In genomic region chr12:5284961-5285360, GRCm38 (mm10) we compare ENCODE assay signal across 27 mouse cellular contexts.
DNase-seq lines count a peak whose midpoint lies in the region; ATAC-seq lines count a peak whose summit lies in the region.
"Had no signal": no experiment of that assay in that cellular context is flagged by ENCODE, and none has a peak within 500 bp of the region (broad histone marks: within the 10 kb centered on the region; RNA-seq: fewer than 3 reads in every experiment).

No protein-coding gene starts in this region.

- peak; percentile 72 for DNase-seq in kidney, adult 18-20 months
- DNase-seq in neural tube, embryonic 10.5 days (ENCODE audit: extremely low spot score, low spot score), result no peak
- DNase-seq in kidney, postnatal 10 days, result peak; percentile 31
- DNase-seq in right cerebral cortex, adult 18-20 months, result no peak
- DNase-seq in heart, adult 9 months (ENCODE audit: low spot score in 2 of 2), result no peak
- DNase-seq: adrenal gland, postnatal 25 days; B cell, adult 2 months; cerebellum, adult 11-12 months; cerebellum, adult 9-11 months; gastrocnemius, adult 2 months; gastrocnemius, postnatal 36 days; heart, adult 18-20 months; layer of hippocampus, adult 9-11 months; retina, postnatal 1 day; thymus, adult 2 months; thymus, postnatal 36 days had no signal

- no peak overlapping the region for H3K4me3 ChIP-seq in kidney, embryonic 16.5 days (ENCODE audit: low read length)
- no peak overlapping the region for H3K4me3 ChIP-seq in neural tube, embryonic 14.5 days (ENCODE audit: low read depth, low read length)
- H3K4me3 ChIP-seq: erythroblast, embryonic 14.5 days; gastrocnemius, adult 2 months; heart, embryonic 12.5 days; limb, embryonic 13.5 days; lung, embryonic 15.5 days; midbrain, embryonic 10.5 days; neural tube, embryonic 12.5 days had no signal

- H3K36me3 ChIP-seq in kidney, embryonic 16.5 days (ENCODE audit: insufficient read depth, low read length), result no peaks in the 10 kb centered on the region
- H3K36me3 ChIP-seq in neural tube, embryonic 14.5 days (ENCODE audit: control insufficient read depth, insufficient read depth, low read length), result no peaks in the 10 kb centered on the region
- H3K36me3 ChIP-seq: heart, embryonic 12.5 days; limb, embryonic 13.5 days; lung, embryonic 15.5 days; midbrain, embryonic 10.5 days; neural tube, embryonic 12.5 days had no signal

- H3K4me2 ChIP-seq in kidney, embryonic 16.5 days (replicated peaks; ENCODE audit: low read depth, low read length), result no peak overlapping the region
- H3K4me2 ChIP-seq in neural tube, embryonic 14.5 days (ENCODE audit: low read depth, low read length), result no peak overlapping the region
- H3K4me2 ChIP-seq: heart, embryonic 12.5 days; limb, embryonic 13.5 days; liver, embryonic 11.5 days; lung, embryonic 15.5 days; neural tube, embryonic 12.5 days had no signal

- no peak overlapping the region for H3K9ac ChIP-seq in kidney, embryonic 16.5 days (replicated peaks; ENCODE audit: low read length)
- H3K9ac ChIP-seq in neural tube, embryonic 14.5 days (replicated peaks; ENCODE audit: low read depth, low read length), result no peak overlapping the region
- H3K9ac ChIP-seq: heart, embryonic 12.5 days; limb, embryonic 13.5 days; lung, embryonic 15.5 days; neural tube, embryonic 12.5 days had no signal

- H3K9me3 ChIP-seq in kidney, embryonic 16.5 days (ENCODE audit: low read length), result no peaks in the 10 kb centered on the region
- H3K9me3 ChIP-seq in neural tube, embryonic 14.5 days (ENCODE audit: control insufficient read depth, low read length), result no peaks in the 10 kb centered on the region
- H3K9me3 ChIP-seq: heart, embryonic 12.5 days; limb, embryonic 13.5 days; lung, embryonic 15.5 days; midbrain, embryonic 10.5 days; neural tube, embryonic 12.5 days had no signal

- no peak for ATAC-seq in kidney, embryonic 16.5 days (ENCODE audit: low FRiP score, low TSS enrichment)
- no peak for ATAC-seq in neural tube, embryonic 14.5 days (ENCODE audit: low read depth)
- ATAC-seq: forebrain, embryonic 16.5 days; midbrain, embryonic 16.5 days had no signal

- H3K4me1 ChIP-seq in kidney, embryonic 16.5 days (ENCODE audit: insufficient read depth, low read length), result no peaks in the 10 kb centered on the region
- 0 out of 2 replicates have a peak, but pooled peaks cover 2% of the 10 kb centered on the region for H3K4me1 ChIP-seq in neural tube, embryonic 14.5 days (ENCODE audit: control insufficient read depth, insufficient read depth, low read length)
- H3K4me1 ChIP-seq: neural tube, embryonic 12.5 days had no signal

- 84% methylated on average over 6 of the region's 6 CpGs for WGBS in kidney, embryonic 16.5 days
- whole genome bisulfite sequencing in neural tube, embryonic 14.5 days, result 82% methylated on average over 6 of the region's 6 CpGs

- no peak overlapping the region for H3K27ac ChIP-seq in kidney, embryonic 16.5 days (ENCODE audit: low read length)
- peak overlapping the region; percentile 16; the same call in 1 of the 2 replicates for H3K27ac ChIP-seq in neural tube, embryonic 14.5 days (ENCODE audit: low read depth, low read length)
- H3K27ac ChIP-seq: gastrocnemius, adult 2 months; limb, embryonic 13.5 days; lung, embryonic 15.5 days; midbrain, embryonic 10.5 days; neural tube, embryonic 12.5 days had no signal

- no peaks in the 10 kb centered on the region for H3K27me3 ChIP-seq in kidney, embryonic 16.5 days (ENCODE audit: insufficient read depth, low read length)
- no peaks in the 10 kb centered on the region for H3K27me3 ChIP-seq in neural tube, embryonic 14.5 days (ENCODE audit: control insufficient read depth, insufficient read depth, low read length)
- H3K27me3 ChIP-seq: heart, embryonic 12.5 days; limb, embryonic 13.5 days; lung, embryonic 15.5 days; neural tube, embryonic 12.5 days had no signal

Comparison
In these comparisons a context has a peak if more than half of its experiments do, and no peak if none do; other contexts are left out.
1. DNase-seq: peak in kidney, adult 18-20 months (single experiment) and kidney, postnatal 10 days (single experiment); none in neural tube, embryonic 10.5 days (single experiment), right cerebral cortex, adult 18-20 months (single experiment) and heart, adult 9 months (0 of 2).